Mouse (Mus musculus) bone marrow macrophage, adult 2 months (primary cell): ENCODE data around the gene Gm6793. TPM values are rescaled to one million over a fixed set of nuclear protein-coding genes. Genes with fewer than 3 reads are reported as not detected.

ENCODE experiments used
- H3K27ac ChIP-seq: 2 replicates; pipeline ENCODE4 v1.5.1; 2012; ENCODE audit warnings: low read depth, low read length; ENCODE audit not compliant: insufficient read depth
- H3K4me1 ChIP-seq: 2 replicates; pipeline ENCODE4 v1.6.1; 2012; ENCODE audit warnings: low read length; ENCODE audit not compliant: control insufficient read depth, insufficient read depth
- H3K4me3 ChIP-seq: 2 replicates; pipeline ENCODE4 v1.5.1; 2012; ENCODE audit warnings: mild to moderate bottlenecking, low read length, moderate library complexity; ENCODE audit not compliant: insufficient read depth
- CTCF ChIP-seq: IDR thresholded peaks from 2 replicates; pipeline ENCODE4 v1.5.1; 2012; ENCODE audit warnings: low read depth, mild to moderate bottlenecking, low read length, moderate library complexity
- POLR2A ChIP-seq: IDR thresholded peaks from 2 replicates; pipeline ENCODE4 v1.6.1; 2012; ENCODE audit warnings: mild to moderate bottlenecking, low read depth, low read length, borderline replicate concordance
- polyA plus RNA-seq: library from polyadenylated mRNA; stranded (reverse); fragments of >200 nt; gene quantifications from 2 replicates; pipeline ENCODE4 v1.2.4, GENCODE M21; 2012; ENCODE audit not compliant: missing spikeins, insufficient read depth, insufficient read length

Gene Gm6793
- polyA plus RNA-seq, 1 experiment = not detected

DNA sequence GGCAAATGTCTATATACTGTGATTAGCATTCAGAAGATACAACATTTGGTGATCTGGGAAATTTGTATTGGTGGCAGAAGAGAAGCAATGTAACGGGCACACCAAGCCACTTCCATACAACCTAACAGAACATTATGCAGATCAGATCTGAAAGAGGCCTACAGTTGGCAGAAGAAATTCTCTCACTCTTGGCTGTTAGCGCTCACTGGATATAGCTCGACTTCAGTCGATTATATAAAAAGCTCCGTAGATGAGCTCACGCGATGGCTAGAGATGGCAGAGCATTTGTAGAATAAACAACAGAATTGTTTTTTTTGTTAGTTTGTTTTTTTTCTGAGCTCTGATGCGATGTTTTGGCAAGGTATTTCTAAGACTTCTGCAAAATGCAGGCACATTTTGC is 23.6 kb downstream of the Gm6793 start:
- peak overlapping the region; percentile 90 for H3K4me3 ChIP-seq
- no peaks in the 10 kb centered on the region for H3K4me1 ChIP-seq
- no peak overlapping the region for H3K27ac ChIP-seq
- TF ChIP-seq POLR2A (no peak), CTCF (no peak)

DNA sequence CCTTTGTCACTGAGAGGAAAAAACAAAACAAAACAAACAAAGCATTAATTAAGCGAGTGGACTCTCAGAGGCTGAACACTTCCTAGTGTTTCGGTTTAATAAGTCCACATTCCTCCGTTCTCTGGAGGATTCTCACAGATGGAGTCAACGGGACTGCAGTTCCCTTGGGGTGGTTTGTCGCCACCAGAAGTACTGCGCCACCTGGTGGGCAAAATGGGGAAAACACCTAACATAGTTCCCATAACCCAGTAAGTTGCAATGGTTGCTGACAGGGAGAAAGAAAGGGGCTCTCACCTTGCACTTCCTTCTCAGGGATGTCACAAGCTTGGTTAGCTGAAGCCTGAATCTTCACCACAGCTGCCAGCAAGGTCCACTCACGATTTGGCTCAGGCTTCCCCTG is 24.9 kb downstream of the Gm6793 start:
- no peak overlapping the region for H3K4me3 ChIP-seq
- TF ChIP-seq POLR2A (no peak), CTCF (peak; percentile 61)

GRCm38 (mm10) chr8:111984511-111984910 is 30.3 kb downstream of the Gm6793 start:
- H3K4me1 ChIP-seq = no peaks in the 10 kb centered on the region
- TF ChIP-seq POLR2A = no peak
- no peak for TF ChIP-seq CTCF
- no peak overlapping the region for H3K27ac ChIP-seq
- no peak overlapping the region for H3K4me3 ChIP-seq

More for the DNA sequence above, 24.9 kb downstream of the Gm6793 start:
- H3K27ac ChIP-seq = no peak overlapping the region
- H3K4me1 ChIP-seq = no peaks in the 10 kb centered on the region

DNA sequence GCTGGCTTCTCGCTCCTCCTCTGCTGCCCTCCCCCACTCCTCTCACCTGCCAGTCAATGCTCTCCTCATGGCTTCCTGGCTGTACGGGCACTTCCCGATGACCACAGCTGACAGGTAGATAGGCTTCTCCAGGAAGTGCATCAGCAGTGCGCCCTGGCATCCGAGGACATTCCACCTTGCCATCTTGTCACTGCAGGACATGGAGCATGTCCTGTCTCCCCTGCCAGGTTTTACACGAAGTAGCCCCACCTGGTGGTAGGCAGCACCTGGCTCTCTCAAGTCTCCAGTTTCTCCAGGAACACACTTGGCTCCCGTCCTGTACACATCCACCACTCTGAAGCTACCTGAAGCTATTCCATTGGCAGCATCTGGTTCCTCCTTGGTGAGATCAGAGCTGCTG is 32.7 kb downstream of the Gm6793 start:
- Histone ChIP-seq H3K27ac (no peak overlapping the region), H3K4me1 (no peaks in the 10 kb centered on the region), H3K4me3 (no peak overlapping the region)
- TF ChIP-seq POLR2A (no peak), CTCF (no peak)

DNA sequence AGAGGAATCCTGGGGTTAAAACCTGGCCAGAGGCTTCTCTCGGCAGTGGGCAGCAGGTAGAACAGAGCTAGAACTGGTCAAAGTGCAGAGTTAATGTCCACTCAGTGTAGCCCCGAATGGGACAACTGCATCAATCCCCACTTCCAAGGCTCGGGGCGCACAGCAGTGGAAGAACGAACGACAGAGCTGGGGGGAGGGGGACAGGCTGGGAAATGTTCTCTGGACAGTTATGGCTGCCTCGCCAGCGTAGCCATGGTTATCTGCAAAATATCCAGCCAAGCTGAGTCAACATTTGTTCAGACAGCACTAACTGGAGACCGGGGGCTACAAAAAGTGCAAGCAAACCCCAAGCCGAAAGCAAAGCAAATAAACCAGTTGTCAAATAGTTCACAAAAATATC is 36.7 kb downstream of the Gm6793 start:
- no peak overlapping the region for H3K4me3 ChIP-seq
- H3K4me1 ChIP-seq = no peaks in the 10 kb centered on the region
- no peak overlapping the region for H3K27ac ChIP-seq
- TF ChIP-seq CTCF = no peak
- TF ChIP-seq POLR2A = no peak

- TF ChIP-seq CTCF (no peak), POLR2A (no peak)
- H3K27ac ChIP-seq = no peak overlapping the region
- H3K4me1 ChIP-seq = no peaks in the 10 kb centered on the region
- no peak overlapping the region for H3K4me3 ChIP-seq
Observed at GRCm38 (mm10) chr8:111976326-111976725, 38.5 kb downstream of the Gm6793 start.

DNA sequence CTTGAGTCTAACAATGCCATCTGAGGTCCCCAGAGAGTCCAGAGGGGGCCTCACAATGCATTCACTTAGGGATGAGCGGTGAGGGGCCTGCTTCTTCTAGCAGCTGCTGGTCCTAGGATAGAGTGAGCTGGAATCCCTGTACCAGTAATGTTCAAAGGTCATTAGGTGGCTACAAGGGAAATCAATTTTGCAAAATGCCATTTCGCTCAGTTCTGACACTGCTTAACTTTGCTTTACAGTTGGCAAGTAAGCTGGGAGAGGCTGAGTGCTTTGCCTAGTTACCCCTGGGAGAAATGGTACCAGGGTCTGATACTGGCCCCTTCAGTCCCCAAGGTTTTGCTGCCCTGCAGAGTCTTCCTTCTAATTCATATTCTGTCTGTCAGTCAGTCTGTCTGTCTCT is 39.1 kb downstream of the Gm6793 start:
- Histone ChIP-seq H3K4me3 (no peak overlapping the region), H3K4me1 (no peaks in the 10 kb centered on the region), H3K27ac (no peak overlapping the region)
- TF ChIP-seq CTCF (no peak), POLR2A (no peak)

DNA sequence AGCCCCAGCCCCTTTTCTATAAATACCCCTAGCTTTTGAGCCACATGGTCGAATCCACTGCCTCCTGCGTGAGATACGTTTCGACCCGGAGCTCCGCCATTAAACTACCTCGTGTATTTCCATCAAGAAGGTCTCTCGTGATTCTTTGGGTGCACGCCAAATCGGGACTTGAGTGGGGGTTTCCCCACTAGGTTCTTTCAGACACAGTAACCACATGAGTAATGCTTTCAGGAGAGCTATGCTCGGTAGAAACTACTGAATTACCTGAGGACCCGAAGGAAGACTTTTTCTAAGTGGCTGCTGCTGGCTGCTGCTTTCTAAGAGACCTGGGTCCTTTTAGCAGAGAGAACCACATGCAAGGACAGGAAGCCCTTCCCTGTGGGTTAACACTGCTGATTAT is 40.7 kb downstream of the Gm6793 start:
- no peak for TF ChIP-seq POLR2A
- TF ChIP-seq CTCF = no peak
- H3K4me3 ChIP-seq = no peak overlapping the region
- H3K4me1 ChIP-seq = no peaks in the 10 kb centered on the region
- H3K27ac ChIP-seq = no peak overlapping the region

GRCm38 (mm10) chr8:111968991-111969390 is 45.8 kb downstream of the Gm6793 start:
- no peak for TF ChIP-seq CTCF
- Histone ChIP-seq H3K4me1 (no peaks in the 10 kb centered on the region), H3K4me3 (no peak overlapping the region), H3K27ac (no peak overlapping the region)

DNA sequence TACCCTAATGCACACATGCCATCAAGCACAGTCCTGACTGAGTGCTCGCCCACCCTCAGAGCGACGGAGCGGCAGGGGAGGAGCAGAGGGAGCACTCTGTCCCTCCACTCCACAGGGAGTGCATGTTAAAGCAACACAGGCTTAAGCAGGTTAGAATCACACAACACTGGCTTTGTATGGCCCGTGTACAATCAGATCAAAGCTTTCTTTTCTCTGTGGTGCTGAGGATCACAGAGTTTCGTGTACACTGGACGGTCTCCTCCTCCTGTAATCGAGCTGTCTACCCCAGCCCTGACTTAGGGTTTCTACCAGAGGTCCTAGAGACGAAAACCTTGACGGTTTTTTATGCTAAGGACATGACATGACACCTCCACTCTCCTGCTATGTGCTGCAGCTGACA is 46.3 kb downstream of the Gm6793 start:
- H3K4me1 ChIP-seq = no peaks in the 10 kb centered on the region
- no peak overlapping the region for H3K27ac ChIP-seq
- TF ChIP-seq POLR2A = no peak
- no peak for TF ChIP-seq CTCF
- H3K4me3 ChIP-seq = no peak overlapping the region

DNA sequence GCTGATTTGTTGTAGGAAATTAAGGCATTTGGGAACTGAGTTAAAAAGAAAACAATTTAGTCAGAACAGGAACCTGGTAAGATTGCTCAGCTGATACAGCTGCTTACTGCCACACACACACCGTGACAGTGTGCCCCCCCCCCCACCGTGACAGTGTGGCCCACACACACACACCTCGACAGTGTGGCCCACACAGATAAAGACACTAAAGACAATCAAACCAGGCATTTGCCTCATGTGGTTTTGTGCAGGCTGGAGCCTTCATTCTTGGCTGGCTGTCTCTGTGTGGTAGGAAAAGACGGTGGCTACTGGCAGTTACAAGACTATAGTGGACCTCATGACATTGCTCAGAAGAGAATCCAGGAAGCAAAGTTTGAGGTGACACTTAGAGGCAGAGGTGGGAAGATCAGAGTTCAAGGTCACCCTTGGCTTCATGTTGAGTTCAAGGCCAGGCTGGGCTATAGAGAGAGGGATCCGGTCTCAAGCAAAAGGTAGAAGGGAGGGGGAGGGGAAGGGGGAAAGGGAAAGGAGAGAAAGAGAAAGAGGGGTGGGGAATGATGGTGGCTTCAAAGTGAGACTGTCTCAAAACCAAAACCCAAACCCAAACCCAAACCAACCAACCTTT is 47.5 kb downstream of the Gm6793 start:
- H3K4me1 ChIP-seq = no peaks in the 10 kb centered on the region
- no peak for TF ChIP-seq POLR2A
- no peak for TF ChIP-seq CTCF

More for the DNA sequence above, 47.5 kb downstream of the Gm6793 start:
- no peak overlapping the region for H3K27ac ChIP-seq
- no peak overlapping the region for H3K4me3 ChIP-seq
